23 mouse cellular contexts compared by ENCODE assay signal in the genomic region with DNA sequence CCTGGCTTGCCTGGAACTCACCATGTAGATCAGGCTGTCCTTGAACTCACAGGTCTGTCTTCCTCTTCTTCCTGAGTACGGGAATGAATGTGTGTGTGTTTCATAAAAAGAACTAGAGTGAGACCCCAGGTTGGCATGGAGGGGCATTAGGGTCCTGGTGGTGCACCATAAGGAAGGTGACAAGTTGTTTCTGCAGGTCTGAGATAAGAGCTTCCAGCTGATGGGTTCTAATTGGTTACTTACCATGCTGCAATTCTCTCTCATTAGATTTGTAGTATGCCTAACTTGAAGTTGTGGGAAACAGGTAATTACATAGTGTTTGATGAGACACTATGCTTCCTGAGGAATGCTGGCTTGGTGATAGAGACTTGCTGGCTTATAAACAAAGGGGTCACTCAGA. TPM values are rescaled to one million over a fixed set of nuclear protein-coding genes. Genes with fewer than 3 reads are reported as not detected.
DNase-seq lines count a peak whose midpoint lies in the region; ATAC-seq and TF ChIP-seq lines count a peak whose summit lies in the region.
"Had no signal": no experiment of that assay in that cellular context is flagged by ENCODE, and none has a peak within 500 bp of the region (broad histone marks: within the 10 kb centered on the region; RNA-seq: fewer than 3 reads in every experiment).

No protein-coding gene starts in this region.

- H3K27ac ChIP-seq in heart, embryonic 10.5 days = no peak overlapping the region
- no peak overlapping the region for H3K27ac ChIP-seq in MEL (ENCODE audit: control insufficient read depth, low read depth, low read length)
- no peak overlapping the region for H3K27ac ChIP-seq in forebrain, embryonic 16.5 days (ENCODE audit: low read length)
- H3K27ac ChIP-seq: forebrain, embryonic 15.5 days; heart, embryonic 15.5 days; hindbrain, embryonic 12.5 days; hindbrain, embryonic 15.5 days had no signal

- TF ChIP-seq POLR2A in MEL (IDR thresholded peaks at IDR 0.05; ENCODE audit: control insufficient read depth in 1 of 2, insufficient read depth in 1 of 2, low read depth in 1 of 2, low read length in 2 of 2, poor library complexity in 1 of 2) = no peak

- 71% methylated on average over 1 of the region's 1 CpGs for whole genome bisulfite sequencing in heart, embryonic 10.5 days
- WGBS in forebrain, embryonic 16.5 days = 94% methylated on average over 1 of the region's 1 CpGs

- H3K79me2 ChIP-seq in MEL (ENCODE audit: control insufficient read depth, insufficient read depth, low read length, poor library complexity) = peaks cover 47% of the 10 kb centered on the region

- no peak for TF ChIP-seq RAD21 in MEL (IDR thresholded peaks at IDR 0.05; ENCODE audit: low read depth, low read length)

- no peaks in the 10 kb centered on the region for H3K9me3 ChIP-seq in heart, embryonic 10.5 days
- no peaks in the 10 kb centered on the region for H3K9me3 ChIP-seq in MEL (replicated peaks; ENCODE audit: insufficient read depth, low read length)
- H3K9me3 ChIP-seq in forebrain, embryonic 16.5 days (ENCODE audit: control insufficient read depth, low read length) = no peaks in the 10 kb centered on the region
- H3K9me3 ChIP-seq: forebrain, embryonic 15.5 days; heart, embryonic 12.5 days; heart, embryonic 15.5 days; hindbrain, embryonic 12.5 days; hindbrain, embryonic 15.5 days had no signal

- no peak overlapping the region for H3K4me3 ChIP-seq in heart, embryonic 10.5 days
- no peak overlapping the region for H3K4me3 ChIP-seq in MEL (ENCODE audit: control insufficient read depth in 1 of 2, insufficient read depth in 1 of 2, low read depth in 2 of 2, low read length in 2 of 2)
- no peak overlapping the region for H3K4me3 ChIP-seq in forebrain, embryonic 16.5 days (replicated peaks; ENCODE audit: low read length)
- H3K4me3 ChIP-seq: forebrain, embryonic 15.5 days; heart, embryonic 12.5 days; heart, embryonic 15.5 days; hindbrain, embryonic 12.5 days; hindbrain, embryonic 15.5 days had no signal

- DNase-seq in heart, embryonic 10.5 days (ENCODE audit: low spot score) = peak; percentile 51
- no peak for DNase-seq in heart, postnatal 4 days
- DNase-seq in testis, postnatal 10 days (ENCODE audit: low spot score) = peak; percentile 17
- no peak for DNase-seq in testis, postnatal 14 days (ENCODE audit: low spot score)
- DNase-seq in MEL (ENCODE audit: low read depth, low spot score) = peak; percentile 23
- DNase-seq in naive thymus-derived CD4-positive, alpha-beta T cell, adult 2 months (ENCODE audit: low read depth) = peak; percentile 39
- DNase-seq: adrenal gland, postnatal 10 days; adrenal gland, postnatal 36 days; cerebellum, adult 18-20 months; cerebellum, adult 9-10 months; cerebellum, postnatal 14 days; gastrocnemius, postnatal 10 days; gastrocnemius, postnatal 36 days; heart, postnatal 14 days had no signal

- no peaks in the 10 kb centered on the region for H3K27me3 ChIP-seq in heart, embryonic 10.5 days (ENCODE audit: insufficient read depth, poor library complexity, severe bottlenecking)
- H3K27me3 ChIP-seq in MEL (ENCODE audit: control insufficient read depth in 1 of 2, insufficient read depth in 2 of 2, low read length in 2 of 2) = no peaks in the 10 kb centered on the region
- no peaks in the 10 kb centered on the region for H3K27me3 ChIP-seq in forebrain, embryonic 16.5 days (replicated peaks; ENCODE audit: control insufficient read depth, insufficient read depth, low read length)
- H3K27me3 ChIP-seq: forebrain, embryonic 15.5 days; heart, embryonic 12.5 days; heart, embryonic 15.5 days; hindbrain, embryonic 12.5 days; hindbrain, embryonic 15.5 days; Patski had no signal

- no peak for TF ChIP-seq EP300 in MEL (IDR thresholded peaks at IDR 0.05; ENCODE audit: low read depth in 1 of 2, low read length in 2 of 2)

- no peak for ATAC-seq in forebrain, embryonic 16.5 days
- ATAC-seq in megakaryocyte-erythroid progenitor cell, adult 5-6 weeks (replicated peaks; ENCODE audit: low FRiP score, low TSS enrichment, poor library complexity, severe bottlenecking) = no peak
- ATAC-seq: CD4-positive, CD25-positive, alpha-beta regulatory T cell, adult 4 months; forebrain, embryonic 15.5 days; Patski had no signal

- H3K9ac ChIP-seq in MEL (ENCODE audit: control insufficient read depth, low read depth, low read length, poor library complexity, severe bottlenecking) = no peak overlapping the region
- H3K9ac ChIP-seq in forebrain, embryonic 16.5 days (replicated peaks; ENCODE audit: low read depth, low read length) = no peak overlapping the region
- H3K9ac ChIP-seq: forebrain, embryonic 15.5 days; heart, embryonic 12.5 days; heart, embryonic 15.5 days; hindbrain, embryonic 12.5 days; hindbrain, embryonic 15.5 days had no signal

- peaks cover 7% of the 10 kb centered on the region; the same call in 1 of the 2 replicates for H3K36me3 ChIP-seq in heart, embryonic 10.5 days
- H3K36me3 ChIP-seq in MEL (ENCODE audit: control insufficient read depth in 1 of 2, insufficient read depth in 2 of 2, low read length in 2 of 2) = peaks cover 2 to 44% of the 10 kb centered on the region in 2 experiments
- H3K36me3 ChIP-seq in forebrain, embryonic 16.5 days (ENCODE audit: control insufficient read depth, insufficient read depth) = no peaks in the 10 kb centered on the region
- H3K36me3 ChIP-seq: forebrain, embryonic 15.5 days; heart, embryonic 15.5 days; hindbrain, embryonic 12.5 days; hindbrain, embryonic 15.5 days had no signal

- TF ChIP-seq CTCF in MEL (IDR thresholded peaks at IDR 0.05 in 2 of 3, conservative IDR thresholded peaks at IDR 0.05 in 1 of 3; ENCODE audit: control insufficient read depth in 1 of 3, insufficient read depth in 1 of 3, low read depth in 2 of 3, low read length in 3 of 3, poor library complexity in 1 of 3, severe bottlenecking in 1 of 3) = no peak

- peaks cover 44% of the 10 kb centered on the region for H3K4me1 ChIP-seq in heart, embryonic 10.5 days
- H3K4me1 ChIP-seq in MEL (ENCODE audit: control insufficient read depth in 1 of 2, insufficient read depth in 2 of 2, low read length in 2 of 2) = peaks cover 21 to 39% of the 10 kb centered on the region in 2 experiments
- peaks cover 22% of the 10 kb centered on the region for H3K4me1 ChIP-seq in forebrain, embryonic 16.5 days (replicated peaks; ENCODE audit: control insufficient read depth, insufficient read depth, low read length)

- H3K4me2 ChIP-seq in forebrain, embryonic 16.5 days (ENCODE audit: low read length) = no peak overlapping the region
- H3K4me2 ChIP-seq: forebrain, embryonic 15.5 days; heart, embryonic 12.5 days; heart, embryonic 15.5 days; hindbrain, embryonic 12.5 days; hindbrain, embryonic 15.5 days had no signal

TF ChIP-seq in MEL, 35 proteins besides CTCF, POLR2A, EP300 and RAD21:
- TF ChIP-seq ZMIZ1 (IDR thresholded peaks at IDR 0.05; ENCODE audit: low read depth, low read length) (no peak), SMC3 (IDR thresholded peaks at IDR 0.05; ENCODE audit: low read depth, low read length) (no peak), ETS1 (IDR thresholded peaks at IDR 0.05; ENCODE audit: low read depth, low read length) (peak; percentile 43; the same call in 1 of the 2 replicates), GATA1 (IDR thresholded peaks at IDR 0.05; ENCODE audit: low read depth, low read length) (peak; percentile 41; the same call in 1 of the 2 replicates), TAL1 (IDR thresholded peaks at IDR 0.05; ENCODE audit: low read length) (peak; percentile 64), SIN3A (IDR thresholded peaks at IDR 0.05; ENCODE audit: low read length) (peak; percentile 35; the same call in 1 of the 2 replicates), JUND (IDR thresholded peaks at IDR 0.05; ENCODE audit: low read depth, low read length) (no peak), UBTF (IDR thresholded peaks at IDR 0.05; ENCODE audit: borderline replicate concordance, insufficient read depth, low read depth, low read length) (no peak)

RNA-seq across cellular contexts. Expression of a gene that starts 4.5 kb away (rescaled TPM):
- 35.2 and 37.0 TPM in 2 replicates for polyA plus RNA-seq in heart, embryonic 10.5 days (2016; fragmentation: Nextera tagmentation; extraction: Ambion mirVana)
- total RNA-seq in heart, postnatal 4 days (2021) = 10 to 100 TPM; 28.4 to 29.0 TPM
- 18.1 and 30.1 TPM in 2 replicates for total RNA-seq in MEL (2012; rRNA removed)
- 10 to 100 TPM; 19.3 to 42.7 TPM for polyA plus RNA-seq in MEL (2012; ENCODE audit: insufficient read depth in 1 of 2, insufficient read length in 2 of 2, low read depth in 1 of 2, low replicate concordance in 2 of 2, missing spikeins in 1 of 2)
- 24.0 and 26.8 TPM in 2 replicates for polyA plus RNA-seq in forebrain, embryonic 16.5 days (2015; fragmentation: Nextera tagmentation; extraction: Ambion mirVana)
- total RNA-seq in megakaryocyte-erythroid progenitor cell, adult 5-6 weeks (2014; fragmentation: Nextera tagmentation) = 47.1 and 51.3 TPM in 2 replicates
- 26.9 and 49.6 TPM in 2 replicates for total RNA-seq in megakaryocyte-erythroid progenitor cell, adult 5-6 weeks (2017)

Comparison
In these comparisons a context has a peak if more than half of its experiments do, and no peak if none do; other contexts are left out.
1. DNase-seq: peak in heart, embryonic 10.5 days (single experiment), testis, postnatal 10 days (single experiment), MEL (single experiment) and naive thymus-derived CD4-positive, alpha-beta T cell, adult 2 months (single experiment); none in heart, postnatal 4 days (single experiment) and testis, postnatal 14 days (single experiment).